Mouse (Mus musculus): Measurements from ENCODE around the gene Itgb2l.

Itgb2l gene

GRCm38 (mm10) chr16:96426671-96427070 lies 16.7 kb downstream of the Itgb2l start:
- no peak for DNase-seq (ENCODE audit: low spot score)

- DNase-seq (ENCODE audit: low spot score): no peak
Observed at GRCm38 (mm10) chr16:96425044-96425443, 18.4 kb downstream of the Itgb2l start.

GRCm38 (mm10) chr16:96408064-96408465 lies 35.4 kb downstream of the Itgb2l start:
- DNase-seq (ENCODE audit: low spot score): peak; percentile 12

GRCm38 (mm10) chr16:96406312-96406711 lies 37.1 kb downstream of the Itgb2l start:
- no peak for DNase-seq (ENCODE audit: low spot score)

GRCm38 (mm10) chr16:96402294-96402693 lies 41.1 kb downstream of the Itgb2l start:
- no peak for DNase-seq (ENCODE audit: low spot score)

GRCm38 (mm10) chr16:96400046-96400445 lies 43.4 kb downstream of the Itgb2l start:
- DNase-seq (ENCODE audit: low spot score): no peak

- no peak for DNase-seq (ENCODE audit: low spot score)
Observed at GRCm38 (mm10) chr16:96398806-96399205, 44.6 kb downstream of the Itgb2l start.

- no peak for DNase-seq (ENCODE audit: low spot score)
Observed at GRCm38 (mm10) chr16:96396013-96396650, 47.3 kb downstream of the Itgb2l start.

GRCm38 (mm10) chr16:96395516-96395915 lies 47.9 kb downstream of the Itgb2l start:
- no peak for DNase-seq (ENCODE audit: low spot score)

- no peak for DNase-seq (ENCODE audit: low spot score)
Observed at GRCm38 (mm10) chr16:96391070-96391469, 52.3 kb downstream of the Itgb2l start.

- no peak for DNase-seq (ENCODE audit: low spot score)
Observed at GRCm38 (mm10) chr16:96388481-96388880, 54.9 kb downstream of the Itgb2l start.

GRCm38 (mm10) chr16:96387685-96388371 lies 55.6 kb downstream of the Itgb2l start:
- no peak for DNase-seq (ENCODE audit: low spot score)

GRCm38 (mm10) chr16:96384741-96385140 lies 58.7 kb downstream of the Itgb2l start:
- DNase-seq (ENCODE audit: low spot score): no peak

GRCm38 (mm10) chr16:96382496-96383181 lies 60.8 kb downstream of the Itgb2l start:
- DNase-seq (ENCODE audit: low spot score): peak; percentile 40

GRCm38 (mm10) chr16:96381435-96381834 lies 62.0 kb downstream of the Itgb2l start:
- no peak for DNase-seq (ENCODE audit: low spot score)

- no peak for DNase-seq (ENCODE audit: low spot score)
Observed at GRCm38 (mm10) chr16:96378111-96378510, 65.3 kb downstream of the Itgb2l start.

GRCm38 (mm10) chr16:96376342-96376741 lies 67.1 kb downstream of the Itgb2l start:
- DNase-seq (ENCODE audit: low spot score): peak; percentile 58

GRCm38 (mm10) chr16:96375538-96375937 lies 67.9 kb downstream of the Itgb2l start:
- DNase-seq (ENCODE audit: low spot score): no peak

GRCm38 (mm10) chr16:96372752-96373118 lies 70.7 kb downstream of the Itgb2l start:
- no peak for DNase-seq (ENCODE audit: low spot score)
